Comparison of ENCODE assay signal across 27 mouse cellular contexts in the genomic region with DNA sequence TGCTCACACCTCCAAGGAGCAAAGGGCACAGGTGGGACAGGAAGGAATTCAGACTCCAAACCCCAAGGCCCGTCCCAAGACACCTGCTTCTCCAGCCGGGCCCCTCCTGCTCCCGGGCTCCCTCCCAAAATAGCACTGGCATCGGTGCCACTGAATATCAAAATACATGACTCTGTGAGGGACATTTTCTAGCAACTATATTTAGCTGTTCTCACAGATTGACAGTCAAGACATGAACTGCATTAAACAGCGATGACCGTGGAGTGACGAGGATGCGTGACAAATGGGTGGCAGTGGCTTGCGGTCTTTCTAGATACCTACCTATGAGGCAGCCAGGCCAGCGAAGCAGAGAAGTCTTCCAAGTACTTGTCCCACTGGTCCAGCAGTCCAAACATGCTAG. TPM values are rescaled to one million over a fixed set of nuclear protein-coding genes. Genes with fewer than 3 reads are reported as not detected.
A peak's percentile ranks its signal among the peaks of the same experiment; 100 is the strongest.
DNase-seq lines count a peak whose midpoint lies in the region; ATAC-seq lines count a peak whose summit lies in the region.
"Had no signal": no experiment of that assay in that cellular context is flagged by ENCODE, and none has a peak within 500 bp of the region (broad histone marks: within the 10 kb centered on the region; RNA-seq: fewer than 3 reads in every experiment).

No protein-coding gene starts in this region.

- no peaks in the 10 kb centered on the region for H3K27me3 ChIP-seq in heart, embryonic 10.5 days (ENCODE audit: insufficient read depth, poor library complexity, severe bottlenecking)
- no peaks in the 10 kb centered on the region for H3K27me3 ChIP-seq in heart, embryonic 15.5 days
- H3K27me3 ChIP-seq: embryonic facial prominence, embryonic 15.5 days; hindbrain, embryonic 15.5 days; limb, embryonic 12.5 days had no signal

- H3K4me3 ChIP-seq in heart, embryonic 10.5 days = no peak overlapping the region
- H3K4me3 ChIP-seq in heart, embryonic 15.5 days = no peak overlapping the region
- H3K4me3 ChIP-seq: embryonic facial prominence, embryonic 15.5 days; hindbrain, embryonic 15.5 days; layer of hippocampus, adult 2 months; limb, embryonic 12.5 days; midbrain, embryonic 10.5 days had no signal

- H3K9ac ChIP-seq in heart, embryonic 15.5 days = no peak overlapping the region
- H3K9ac ChIP-seq: embryonic facial prominence, embryonic 15.5 days; hindbrain, embryonic 15.5 days; limb, embryonic 12.5 days; liver, postnatal 0 days had no signal

- intact Hi-C loops in left cerebral cortex, postnatal 4 days (cut with DNase I) = no loop called here

- no peak overlapping the region for H3K27ac ChIP-seq in heart, embryonic 10.5 days
- H3K27ac ChIP-seq in heart, embryonic 15.5 days = peak overlapping the region; percentile 68
- H3K27ac ChIP-seq: embryonic facial prominence, embryonic 15.5 days; hindbrain, embryonic 15.5 days; layer of hippocampus, adult 2 months; limb, embryonic 12.5 days; midbrain, embryonic 10.5 days had no signal

- DNase-seq in heart, adult 11 months = peak; percentile 92
- DNase-seq in heart, embryonic 10.5 days (ENCODE audit: low spot score) = no peak
- peak; percentile 36 for DNase-seq in heart, adult 8-10 months (ENCODE audit: low spot score)
- no peak for DNase-seq in frontal cortex, adult 2 months (ENCODE audit: extremely low spot score in 1 of 2, low spot score in 1 of 2)
- no peak for DNase-seq in adrenal gland, adult 18-20 months (ENCODE audit: low spot score in 2 of 2)
- DNase-seq in left cerebral cortex, postnatal 4 days = no peak
- no peak for DNase-seq in kidney, postnatal 25 days
- DNase-seq: adrenal gland, postnatal 25 days; cerebellum, adult 9-11 months; kidney, adult 2 months; kidney, postnatal 10 days; layer of hippocampus, postnatal 36 days; liver, postnatal 0 days; lung, postnatal 10 days; spleen, adult 18-20 months had no signal

- H3K4me1 ChIP-seq in heart, embryonic 10.5 days = 0 out of 2 replicates have a peak, but pooled peaks cover 5% of the 10 kb centered on the region
- H3K4me1 ChIP-seq in heart, embryonic 15.5 days (replicated peaks) = peaks cover 7% of the 10 kb centered on the region
- H3K4me1 ChIP-seq: embryonic facial prominence, embryonic 15.5 days; hindbrain, embryonic 15.5 days; limb, embryonic 12.5 days; midbrain, embryonic 10.5 days had no signal

- no peaks in the 10 kb centered on the region for H3K9me3 ChIP-seq in heart, embryonic 10.5 days
- no peaks in the 10 kb centered on the region for H3K9me3 ChIP-seq in heart, embryonic 15.5 days (replicated peaks)
- H3K9me3 ChIP-seq: embryonic facial prominence, embryonic 15.5 days; hindbrain, embryonic 15.5 days; limb, embryonic 12.5 days; midbrain, embryonic 10.5 days had no signal

- no peak for ATAC-seq in heart, embryonic 15.5 days (replicated peaks; ENCODE audit: insufficient number of reproducible peaks, insufficient read depth, low FRiP score, low read depth)
- ATAC-seq: forebrain, embryonic 16.5 days; liver, postnatal 0 days had no signal

- 0 out of 2 replicates have a peak, but pooled peaks cover 3% of the 10 kb centered on the region for H3K36me3 ChIP-seq in heart, embryonic 10.5 days
- no peaks in the 10 kb centered on the region for H3K36me3 ChIP-seq in heart, embryonic 15.5 days

- H3K4me2 ChIP-seq in heart, embryonic 15.5 days = peak overlapping the region; percentile 55
- H3K4me2 ChIP-seq: embryonic facial prominence, embryonic 15.5 days; hindbrain, embryonic 15.5 days; limb, embryonic 12.5 days; liver, embryonic 11.5 days had no signal

- 68% methylated on average over 10 of the region's 10 CpGs for WGBS in heart, embryonic 10.5 days
- WGBS in heart, embryonic 15.5 days = 41% methylated on average over 10 of the region's 10 CpGs

RNA-seq across cellular contexts. Expression of gene Mkrn2os, which starts 6.1 kb away (rescaled TPM):
- polyA plus RNA-seq in heart, embryonic 10.5 days (2016; fragmentation: Nextera tagmentation; extraction: Ambion mirVana) = 0.07 and 0.36 TPM in 2 replicates
- total RNA-seq in heart, adult 8-10 months (2022) = 1 to 10 TPM in 1 of 4 experiments, under 1 TPM in 3; 0.52 to 1.1 (median 0.71) TPM
- polyA plus RNA-seq in heart, embryonic 15.5 days (2015; fragmentation: Nextera tagmentation; extraction: Ambion mirVana) = 0.24 and 0.25 TPM in 2 replicates
- 0.06 and 0.18 TPM in 2 replicates for polyA plus RNA-seq in frontal cortex, adult 2 months (2012; rRNA removed)
- not detected for total RNA-seq in adrenal gland, adult 18-20 months (2021)
- total RNA-seq in left cerebral cortex, postnatal 4 days (2021) = not detected
- total RNA-seq: adrenal gland, postnatal 25 days; common myeloid progenitor, adult 5-6 weeks; hematopoietic stem cell, adult 5-6 weeks; layer of hippocampus, adult 2 months; layer of hippocampus, postnatal 36 days; left cerebral cortex, postnatal 10 days; neutrophil, adult 5-6 weeks had no signal

RNA-seq across cellular contexts. Expression of gene Mkrn2, which starts 15.4 kb away (rescaled TPM):
- 23.5 and 27.7 TPM in 2 replicates for polyA plus RNA-seq in heart, embryonic 10.5 days (2016; fragmentation: Nextera tagmentation; extraction: Ambion mirVana)
- total RNA-seq in heart, adult 8-10 months (2022) = 10 to 100 TPM; 35.2 to 42.7 (median 39.5) TPM
- polyA plus RNA-seq in heart, embryonic 15.5 days (2015; fragmentation: Nextera tagmentation; extraction: Ambion mirVana) = 20.5 and 26.3 TPM in 2 replicates
- 21.5 and 29.0 TPM in 2 replicates for polyA plus RNA-seq in frontal cortex, adult 2 months (2012; rRNA removed)
- total RNA-seq in adrenal gland, adult 18-20 months (2021) = 10 to 100 TPM; 34.8 to 37.9 TPM
- 10 to 100 TPM; 45.0 to 45.3 TPM for total RNA-seq in left cerebral cortex, postnatal 4 days (2021)

RNA-seq across cellular contexts. Expression of gene Tsen2, which starts 41.9 kb away (rescaled TPM):
- polyA plus RNA-seq in heart, embryonic 10.5 days (2016; fragmentation: Nextera tagmentation; extraction: Ambion mirVana) = 27.0 and 29.0 TPM in 2 replicates
- 10 to 100 TPM in 1 of 4 experiments, 1 to 10 TPM in 3; 7.5 to 12.0 (median 7.6) TPM for total RNA-seq in heart, adult 8-10 months (2022)
- polyA plus RNA-seq in heart, embryonic 15.5 days (2015; fragmentation: Nextera tagmentation; extraction: Ambion mirVana) = 16.8 and 18.9 TPM in 2 replicates
- polyA plus RNA-seq in frontal cortex, adult 2 months (2012; rRNA removed) = 26.9 and 27.1 TPM in 2 replicates
- 1 to 10 TPM; 6.8 to 8.7 TPM for total RNA-seq in adrenal gland, adult 18-20 months (2021)
- total RNA-seq in left cerebral cortex, postnatal 4 days (2021) = 10 to 100 TPM; 33.3 to 36.5 TPM

Comparison
In these comparisons a context has a peak if more than half of its experiments do, and no peak if none do; other contexts are left out.
1. DNase-seq: peak in heart, adult 11 months (single experiment) and heart, adult 8-10 months (single experiment); none in heart, embryonic 10.5 days (single experiment), frontal cortex, adult 2 months (0 of 2), adrenal gland, adult 18-20 months (0 of 2), left cerebral cortex, postnatal 4 days (single experiment) and kidney, postnatal 25 days (0 of 2).